Mouse (Mus musculus): ENCODE results near the gene Drd3. TPM values are rescaled to one million over a fixed set of nuclear protein-coding genes. Genes with fewer than 3 reads are reported as not detected.

The Drd3 gene
- total RNA-seq (2021), result not detected
- long read RNA-seq, experiment 1, result 0 reads
- long read RNA-seq, experiment 2, result 0 reads

GRCm38 (mm10) chr16:43753751-43754150, at the start of gene Drd3:
Drd3 (plus strand) TSS chr16:43754026.
- Histone ChIP-seq H3K4me3 (no peak within 1 kb of the TSS), H3K27ac (no peak within 1 kb of the TSS)
- no peak for TF ChIP-seq CTCF (IDR thresholded peaks at IDR 0.05)
- intact Hi-C loops (cut with DNase I), result no loop called here
- DNase-seq, result no peak

DNA sequence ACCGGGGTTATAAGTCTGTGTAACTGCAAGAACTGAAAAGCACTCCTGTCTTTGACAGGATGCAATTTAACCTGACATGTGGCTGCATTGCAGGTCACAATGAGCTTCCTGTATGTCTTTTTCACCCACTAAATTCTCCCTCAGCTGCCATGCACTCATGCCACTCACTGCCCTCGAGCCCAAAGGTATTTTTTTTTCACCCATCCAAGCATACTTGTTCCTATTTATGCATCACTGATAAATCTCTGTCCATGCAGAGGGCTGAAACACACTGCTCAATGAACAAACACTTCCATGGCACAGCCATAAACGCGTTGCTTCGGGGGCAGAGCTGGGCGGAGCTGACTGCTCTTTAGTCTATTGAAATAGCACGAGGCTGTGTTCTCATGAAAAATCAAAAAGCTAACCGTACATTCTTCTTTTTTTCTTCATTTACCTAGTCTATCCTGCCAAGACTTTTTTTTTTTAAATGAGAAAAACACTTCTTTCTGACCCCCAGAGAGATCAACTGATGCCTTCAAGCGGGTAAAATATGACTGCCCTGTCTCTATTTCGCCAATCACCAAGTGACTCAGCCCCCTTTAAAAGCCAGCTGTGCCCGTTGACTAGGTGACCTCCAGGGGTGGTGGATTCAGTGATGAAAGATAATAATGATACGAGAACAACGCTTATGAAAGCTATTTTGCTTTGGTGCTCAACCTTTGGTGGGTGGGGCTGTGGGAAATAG, 45.3 kb upstream of the Drd3 start:
- TF ChIP-seq CTCF (IDR thresholded peaks at IDR 0.05), result no peak
- no peak overlapping the region for H3K27ac ChIP-seq
- intact Hi-C loops (cut with DNase I), result no loop called here
- H3K4me3 ChIP-seq, result no peak overlapping the region
- no peak for DNase-seq

DNA sequence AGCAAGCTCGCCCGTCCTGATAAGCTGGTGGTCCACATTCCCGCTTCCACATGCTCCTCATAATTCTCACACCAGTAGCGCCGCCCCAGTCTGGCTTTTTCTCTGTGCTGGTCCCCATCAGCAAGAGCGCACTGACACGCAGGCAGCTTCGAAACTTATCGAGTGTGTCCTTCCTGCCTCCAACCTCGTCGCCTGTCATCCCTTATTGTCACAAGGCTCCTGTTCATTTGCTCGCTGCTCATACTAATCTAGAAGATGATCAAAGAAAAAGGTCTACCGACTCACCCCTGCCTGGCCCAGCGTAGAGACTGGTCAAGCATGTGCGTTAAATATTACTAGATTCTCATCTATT, 44.8 kb upstream of the Drd3 start:
- H3K27ac ChIP-seq, result no peak overlapping the region
- intact Hi-C loops (cut with DNase I), result no loop called here
- no peak for TF ChIP-seq CTCF (IDR thresholded peaks at IDR 0.05)
- DNase-seq, result no peak
- H3K4me3 ChIP-seq, result no peak overlapping the region

GRCm38 (mm10) chr16:43709432-43710133, 44.2 kb upstream of the Drd3 start:
- Histone ChIP-seq H3K4me3 (0 out of 2 replicates have a peak overlapping the region, but pooled peaks have one; percentile 11), H3K27ac (no peak overlapping the region)
- no peak for DNase-seq
- TF ChIP-seq CTCF (IDR thresholded peaks at IDR 0.05), result no peak
- intact Hi-C loops (cut with DNase I), result no loop called here

DNA sequence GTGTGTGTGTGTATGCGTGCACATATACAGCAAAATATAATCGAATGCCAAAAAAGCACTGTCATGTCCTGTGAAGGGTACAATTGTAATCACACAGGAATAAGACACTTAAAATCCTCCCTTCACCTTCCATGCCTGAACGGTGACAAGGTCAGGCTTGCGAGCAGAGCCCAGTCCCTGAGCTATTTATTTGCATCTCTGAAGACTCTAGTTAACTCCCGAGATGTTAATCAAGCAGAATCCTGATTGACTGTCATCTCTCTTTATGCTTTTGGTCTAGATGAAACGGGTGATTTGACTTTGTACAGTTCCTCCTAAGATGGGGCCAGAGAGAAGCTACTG, 43.7 kb upstream of the Drd3 start:
- Histone ChIP-seq H3K27ac (peak overlapping the region; percentile 40; the same call in 1 of the 2 replicates), H3K4me3 (peak overlapping the region; percentile 32)
- intact Hi-C loops (cut with DNase I), result no loop called here
- TF ChIP-seq CTCF (IDR thresholded peaks at IDR 0.05), result no peak
- DNase-seq, result no peak

GRCm38 (mm10) chr16:43710651-43711050, 43.2 kb upstream of the Drd3 start:
- TF ChIP-seq CTCF (IDR thresholded peaks at IDR 0.05), result no peak
- intact Hi-C loops (cut with DNase I), result no loop called here
- H3K4me3 ChIP-seq, result peak overlapping the region; percentile 32
- peak; percentile 67 for DNase-seq
- peak overlapping the region; percentile 40; the same call in 1 of the 2 replicates for H3K27ac ChIP-seq

- H3K4me3 ChIP-seq, result no peak overlapping the region
- DNase-seq, result no peak
- intact Hi-C loops (cut with DNase I), result no loop called here
- no peak for TF ChIP-seq CTCF (IDR thresholded peaks at IDR 0.05)
- H3K27ac ChIP-seq, result no peak overlapping the region
Observed at GRCm38 (mm10) chr16:43711361-43711760, 42.5 kb upstream of the Drd3 start.

GRCm38 (mm10) chr16:43724444-43724843, 29.4 kb upstream of the Drd3 start:
- TF ChIP-seq CTCF (IDR thresholded peaks at IDR 0.05), result peak; percentile 43
- intact Hi-C loops (cut with DNase I), result no loop called here
- Histone ChIP-seq H3K4me3 (no peak overlapping the region), H3K27ac (no peak overlapping the region)
- DNase-seq, result no peak

DNA sequence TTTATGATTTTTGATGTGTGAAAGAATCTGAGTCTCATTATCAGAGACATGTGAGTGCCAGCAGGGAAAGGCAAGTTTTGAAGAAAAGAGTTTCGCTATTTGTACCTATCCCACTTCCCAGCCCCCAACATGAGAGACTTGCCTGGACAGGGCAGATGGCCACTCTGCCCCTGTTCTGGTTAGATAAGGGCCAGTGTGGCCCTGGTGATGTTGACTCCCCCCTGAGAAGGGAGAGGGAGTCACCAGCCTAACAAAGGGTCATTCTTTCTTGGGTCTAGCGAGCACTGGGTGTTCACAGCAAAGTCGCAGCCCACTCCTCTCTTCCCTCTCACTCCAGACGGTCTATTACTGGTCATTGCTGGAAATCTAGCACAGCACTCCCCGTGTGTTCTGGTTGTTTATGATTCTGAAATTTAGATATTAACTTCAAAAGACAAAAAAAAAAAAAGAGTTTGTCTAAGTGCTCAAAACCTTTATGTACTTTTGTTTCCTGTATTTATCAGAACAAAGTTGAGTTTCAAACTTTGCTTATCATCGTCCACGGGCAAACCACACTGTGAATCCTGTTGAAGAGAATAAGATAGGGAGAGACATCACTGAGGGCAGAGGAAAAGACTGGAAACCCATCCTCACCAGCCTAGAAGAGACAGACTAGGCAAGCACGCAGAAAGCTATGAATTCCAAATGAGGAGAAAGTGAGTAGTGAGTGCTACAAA, 24.2 kb upstream of the Drd3 start:
- intact Hi-C loops (cut with DNase I), result no loop called here
- no peak for TF ChIP-seq CTCF (IDR thresholded peaks at IDR 0.05)

GRCm38 (mm10) chr16:43730281-43730680, 23.5 kb upstream of the Drd3 start:
- no peak overlapping the region for H3K4me3 ChIP-seq
- TF ChIP-seq CTCF (IDR thresholded peaks at IDR 0.05), result no peak
- intact Hi-C loops (cut with DNase I), result no loop called here

More for the DNA sequence above, 24.2 kb upstream of the Drd3 start:
- Histone ChIP-seq H3K4me3 (no peak overlapping the region), H3K27ac (no peak overlapping the region)
- no peak for DNase-seq

DNA sequence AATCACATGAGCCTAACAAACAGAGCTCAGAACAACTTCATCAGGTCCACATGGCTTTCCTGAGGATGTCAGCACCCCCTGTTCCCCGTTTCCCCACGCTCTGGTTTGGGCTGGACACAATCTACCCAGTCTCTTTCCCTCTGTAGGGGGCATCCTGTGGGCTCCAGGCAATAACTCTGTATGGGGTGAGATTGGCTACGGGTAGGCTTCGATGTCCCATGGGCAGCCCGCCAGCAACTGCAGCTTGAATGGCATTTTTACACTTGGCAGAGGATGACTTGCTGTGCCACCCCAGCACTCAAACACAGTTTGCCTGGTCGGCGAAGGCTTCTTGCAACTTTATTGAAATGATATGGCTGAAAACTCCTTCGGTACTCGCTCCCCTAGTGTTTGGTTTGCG, 21.3 kb upstream of the Drd3 start:
- DNase-seq, result peak; percentile 20
- Histone ChIP-seq H3K4me3 (no peak overlapping the region), H3K27ac (no peak overlapping the region)
- no peak for TF ChIP-seq CTCF (IDR thresholded peaks at IDR 0.05)
- intact Hi-C loops (cut with DNase I), result no loop called here

More at GRCm38 (mm10) chr16:43730281-43730680, 23.5 kb upstream of the Drd3 start:
- no peak overlapping the region for H3K27ac ChIP-seq
- no peak for DNase-seq

GRCm38 (mm10) chr16:43732900-43733299, 20.9 kb upstream of the Drd3 start:
- Histone ChIP-seq H3K27ac (no peak overlapping the region), H3K4me3 (no peak overlapping the region)
- TF ChIP-seq CTCF (IDR thresholded peaks at IDR 0.05), result no peak
- DNase-seq, result no peak
- intact Hi-C loops (cut with DNase I), result no loop called here

- H3K27ac ChIP-seq, result no peak overlapping the region
- no peak overlapping the region for H3K4me3 ChIP-seq
- no peak for TF ChIP-seq CTCF (IDR thresholded peaks at IDR 0.05)
- no peak for DNase-seq
- intact Hi-C loops (cut with DNase I), result no loop called here
Observed at GRCm38 (mm10) chr16:43737933-43738332, 15.9 kb upstream of the Drd3 start.

Data from gastrocnemius, adult 2 months (tissue).